Mouse (Mus musculus) lung, postnatal 0 days (tissue): ENCODE results near the gene Nkx2-5.

ENCODE experiments used
- CTCF ChIP-seq: IDR thresholded peaks from 2 replicates; pipeline ENCODE4 v1.5.1; 2016; ENCODE audit warnings: antibody characterized with exemption, mild to moderate bottlenecking
- EP300 ChIP-seq: IDR thresholded peaks from 2 replicates; pipeline ENCODE4 v1.6.1; 2016; ENCODE audit warnings: antibody characterized with exemption, mild to moderate bottlenecking, control low read depth

DNA sequence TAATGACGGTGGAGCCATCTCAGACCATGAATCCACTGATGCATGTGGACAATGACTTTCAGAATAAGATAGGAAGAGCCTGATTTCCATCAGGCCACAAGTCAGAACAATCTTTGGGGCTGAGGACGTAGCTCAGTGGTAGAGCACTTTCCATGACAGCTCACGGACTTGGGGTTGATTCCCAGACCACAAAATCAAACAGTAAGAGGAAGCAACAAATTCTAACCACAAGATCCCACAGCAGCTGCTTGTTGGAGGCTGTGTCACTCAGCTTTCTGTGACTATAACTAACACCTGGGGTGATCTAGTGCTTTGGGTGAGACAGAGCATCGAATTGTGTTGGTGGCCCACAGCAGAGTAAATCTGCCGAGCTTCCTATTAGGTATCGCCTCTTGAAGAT is 28.0 kb downstream of the Nkx2-5 start:
- TF ChIP-seq EP300 = no peak
- TF ChIP-seq CTCF = no peak
